In genomic region chr9:62080028-62080760, GRCm38 (mm10) we compare ENCODE assay signal across 13 mouse cellular contexts.
"Had no signal": no experiment of that assay in that cellular context is flagged by ENCODE, and none has a peak within 500 bp of the region (broad histone marks: within the 10 kb centered on the region; RNA-seq: fewer than 3 reads in every experiment).

No protein-coding gene starts in this region.

- H3K27ac ChIP-seq: kidney, postnatal 0 days; left cerebral cortex, adult 2 months; limb, embryonic 10.5 days; liver, embryonic 15.5 days had no signal

- H3K36me3 ChIP-seq: liver, embryonic 15.5 days had no signal

- ATAC-seq: intestine, embryonic 16.5 days; lung, postnatal 0 days had no signal

- H3K4me3 ChIP-seq: left cerebral cortex, adult 2 months; limb, embryonic 10.5 days; liver, embryonic 15.5 days had no signal

- H3K9ac ChIP-seq: liver, embryonic 15.5 days had no signal

- H3K9me3 ChIP-seq: limb, embryonic 10.5 days; liver, embryonic 15.5 days had no signal

- DNase-seq: kidney, adult 8-10 months; kidney, postnatal 36 days; lung, adult 2 months; lung, postnatal 36 days; right cerebral cortex, postnatal 4 days; thymus, postnatal 36 days had no signal

- H3K4me2 ChIP-seq: liver, embryonic 11.5 days; liver, embryonic 15.5 days had no signal

- H3K27me3 ChIP-seq: liver, embryonic 15.5 days had no signal
